Mouse (Mus musculus) heart, postnatal 4 days (tissue): Measurements from ENCODE around the gene Wnk1. TPM values are rescaled to one million over a fixed set of nuclear protein-coding genes. Genes with fewer than 3 reads are reported as not detected.
A peak's percentile ranks its signal among the peaks of the same experiment; 100 is the strongest.
"Not testable (repeated sequence)": the region's sequence is repeated elsewhere in the genome, so short reads cannot be mapped to it uniquely, and the experiment has no call there.

Experiments used
- DNase-seq: peaks from one replicate; pipeline ENCODE4 v3.0.0; 2021
- total RNA-seq, 2 experiments: library from RNA; stranded (reverse); gene quantifications; 2 replicates each; pipeline ENCODE4 v1.2.3; 2021

Wnk1 gene
- 100 to 1,000 TPM; 332 to 358 TPM for total RNA-seq

DNA sequence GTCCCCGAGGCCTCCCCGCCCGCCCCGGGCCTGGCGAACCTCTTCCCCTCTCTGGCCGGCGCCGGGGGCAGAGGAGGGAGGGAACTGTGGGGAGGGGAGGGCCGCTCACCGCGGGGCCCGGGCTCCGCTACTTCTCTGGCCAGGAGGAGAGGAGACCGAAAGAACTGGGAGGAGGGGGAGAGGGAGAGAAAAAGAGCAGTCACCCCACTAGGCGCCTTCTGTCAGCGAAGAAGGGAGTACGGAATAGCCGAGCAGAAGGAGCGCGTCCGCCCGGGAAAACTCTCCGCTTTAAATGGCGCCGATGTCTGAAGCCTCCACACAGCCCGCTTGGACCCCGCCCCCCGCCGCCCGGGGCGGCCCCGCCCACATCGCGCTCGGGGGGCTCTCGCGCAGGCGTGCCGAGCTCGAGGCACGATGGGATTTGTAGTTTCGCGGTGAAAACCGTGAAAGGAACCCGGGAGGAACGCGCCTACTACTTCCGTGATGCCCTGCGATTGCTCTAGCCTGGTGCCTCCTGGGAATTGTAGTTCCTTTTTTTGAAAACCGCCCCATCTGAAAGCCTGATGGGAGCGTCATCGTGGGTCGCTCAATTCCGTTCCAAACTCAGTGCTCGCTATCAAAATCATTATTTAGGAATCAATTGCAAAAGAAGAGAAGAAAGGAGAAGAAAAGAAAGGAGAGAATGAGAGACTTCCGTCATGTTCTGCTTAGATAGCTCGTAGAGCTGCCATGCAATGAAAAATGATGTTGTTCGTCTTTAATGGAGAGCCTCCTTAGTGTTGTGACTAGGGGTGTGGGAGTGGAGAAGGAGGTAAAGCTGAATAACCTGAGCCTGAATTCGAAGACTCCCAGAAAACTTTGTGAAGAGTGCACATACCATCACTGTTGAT is at the start of gene Wnk1:
TSS of gene Wnk1 (minus strand) at position 307 of the 890 bp plus-strand sequence.
- peak; percentile 97 for DNase-seq

DNA sequence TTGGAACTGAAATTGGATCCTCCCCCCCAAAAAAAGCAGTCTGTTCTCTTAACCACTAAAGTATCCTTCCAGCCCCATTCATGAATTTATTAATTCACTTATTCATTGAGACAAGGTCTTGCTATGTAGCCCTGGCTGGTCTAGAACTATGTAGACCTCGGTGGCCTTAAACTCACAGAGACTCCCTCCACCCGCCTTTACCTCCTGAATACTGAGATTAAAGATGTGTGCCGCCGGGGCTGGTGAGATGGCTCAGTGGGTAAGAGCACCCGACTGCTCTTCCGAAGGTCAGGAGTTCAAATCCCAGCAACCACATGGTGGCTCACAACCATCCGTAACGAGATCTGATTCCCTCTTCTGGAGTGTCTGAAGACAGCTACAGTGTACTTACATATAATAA is 48.6 kb upstream of the Wnk1 start:
- not testable (repeated sequence) for DNase-seq

DNA sequence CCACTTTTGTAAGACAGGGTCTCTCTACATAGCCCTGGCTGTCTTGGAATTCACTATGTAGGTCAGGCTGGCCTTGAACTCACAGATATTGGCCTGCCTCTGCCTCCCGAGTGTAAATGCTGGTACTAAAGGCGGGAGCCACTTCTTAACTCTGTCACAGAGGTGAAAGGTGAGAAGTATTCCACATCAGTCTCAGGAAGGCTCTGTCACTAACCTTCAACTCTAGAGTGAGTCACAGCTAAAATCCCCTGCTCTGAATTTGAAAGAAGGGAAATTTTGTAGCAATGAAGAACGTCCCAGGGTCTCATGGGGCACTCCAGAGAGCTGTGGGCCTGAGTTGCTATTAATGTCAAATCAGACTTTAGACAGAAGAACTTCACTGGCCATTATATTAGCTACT is 47.4 kb upstream of the Wnk1 start:
- no peak for DNase-seq

DNA sequence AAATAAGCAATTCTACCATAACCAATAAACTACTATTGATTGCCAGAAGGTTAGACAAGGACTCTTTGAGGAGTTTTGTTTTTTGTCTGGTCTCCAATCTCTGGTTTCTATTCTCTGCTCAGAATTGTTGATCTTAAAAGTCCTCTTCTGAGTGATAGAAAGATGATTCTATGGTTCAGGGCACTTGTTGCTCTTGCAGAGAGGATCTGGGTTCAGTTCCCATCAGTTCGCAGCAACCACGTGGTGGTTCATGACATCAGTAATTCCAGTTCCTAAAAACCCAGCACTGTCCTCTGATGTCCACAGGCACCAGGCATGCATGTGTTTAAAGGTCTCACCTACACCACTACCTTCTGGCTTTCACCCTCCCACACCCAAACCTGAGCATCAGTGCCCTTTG is 46.5 kb upstream of the Wnk1 start:
- DNase-seq = no peak

DNA sequence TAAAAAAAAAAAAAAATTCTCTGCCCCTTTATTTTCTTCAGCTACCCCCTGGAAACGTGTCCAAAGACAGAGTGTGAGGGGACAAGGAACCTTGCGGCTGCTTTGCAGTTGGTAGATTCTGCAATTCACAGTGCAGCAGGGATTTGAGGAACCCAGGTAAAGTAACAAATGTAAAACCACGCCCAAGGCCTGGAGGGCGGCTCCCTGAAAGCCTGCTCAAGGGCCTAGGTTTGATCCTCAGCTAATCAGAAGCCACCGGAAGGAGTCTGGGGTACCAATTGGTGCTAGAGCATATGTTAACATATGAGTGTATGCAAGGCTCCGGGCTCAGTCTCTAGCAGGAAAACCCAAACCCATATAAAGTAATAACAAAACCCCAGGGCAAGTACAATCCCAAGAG is 45.0 kb upstream of the Wnk1 start:
- no peak for DNase-seq

DNA sequence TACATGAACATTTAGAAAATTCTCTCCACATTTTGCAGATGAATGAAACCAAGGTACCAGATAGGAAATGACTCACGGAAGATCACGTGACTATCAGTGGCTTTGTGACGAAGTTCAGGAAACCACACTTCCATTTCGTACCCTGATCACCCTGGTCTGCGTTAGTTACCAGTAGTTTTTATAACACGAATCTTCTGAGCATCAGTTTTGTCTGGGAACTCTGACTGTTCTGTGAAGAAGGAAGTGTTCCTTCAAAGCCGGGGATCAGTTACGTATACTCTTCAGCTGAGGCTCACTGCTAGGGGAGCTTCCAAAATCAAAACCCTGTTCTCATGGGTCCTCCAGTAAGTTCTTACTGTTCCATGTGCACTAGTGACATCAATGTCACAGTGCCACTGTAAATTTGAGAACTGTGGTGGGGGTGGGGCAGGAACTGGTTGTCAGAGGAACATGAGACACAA is 44.5 kb upstream of the Wnk1 start:
- no peak for DNase-seq

DNA sequence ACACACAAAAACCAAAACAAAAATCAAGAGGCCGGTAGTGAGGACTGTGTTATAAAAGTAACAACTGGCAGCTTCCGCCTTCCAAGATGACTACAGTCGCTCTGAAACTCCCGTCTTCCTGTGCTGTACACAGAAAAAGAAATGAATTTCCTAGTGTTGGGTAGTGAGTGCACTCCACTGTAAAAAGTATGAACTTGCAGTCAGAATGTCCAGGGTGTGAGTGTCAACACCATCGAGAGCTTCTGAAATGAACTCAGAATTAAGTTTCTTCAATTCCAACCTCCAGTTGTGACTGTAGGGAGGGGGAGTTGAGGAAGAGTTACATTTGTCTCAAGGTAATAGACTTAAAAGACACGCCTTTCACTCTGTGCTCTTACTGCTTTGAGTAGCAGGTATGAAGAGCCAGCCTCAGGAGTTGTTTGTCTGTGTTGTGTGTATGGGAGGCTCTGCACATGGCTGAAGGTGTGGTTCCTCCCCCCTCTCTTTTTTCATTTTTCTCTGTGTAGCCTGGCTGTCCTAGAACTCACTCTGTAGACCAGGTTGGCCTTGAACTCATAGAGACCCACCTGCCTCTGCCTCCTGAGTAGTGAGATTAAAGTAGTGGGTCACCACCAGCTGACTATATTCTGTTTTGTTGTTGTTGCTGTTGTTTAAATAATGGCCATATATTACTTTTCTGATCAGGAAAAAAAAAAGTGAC is 43.9 kb upstream of the Wnk1 start:
- no peak for DNase-seq

DNA sequence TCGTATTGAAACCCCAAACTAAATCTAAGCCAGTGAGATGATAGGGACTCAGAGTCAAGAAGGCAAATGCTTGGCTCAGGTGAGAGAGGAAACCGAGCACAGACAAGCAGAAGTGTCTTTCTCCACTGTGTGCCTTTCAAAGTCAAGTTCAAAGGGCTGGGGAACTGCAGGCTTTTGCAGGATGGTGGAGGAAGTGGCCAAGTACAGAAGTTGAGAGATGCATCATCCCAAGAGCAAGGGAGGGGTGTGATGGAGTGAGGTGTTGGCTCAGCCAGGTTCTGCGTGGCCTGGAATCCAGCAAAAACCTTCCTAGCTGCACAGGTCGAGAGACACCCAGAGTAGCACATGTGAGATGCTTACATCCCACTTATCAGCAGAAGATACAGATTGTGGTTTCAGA is 43.0 kb upstream of the Wnk1 start:
- DNase-seq = no peak

DNA sequence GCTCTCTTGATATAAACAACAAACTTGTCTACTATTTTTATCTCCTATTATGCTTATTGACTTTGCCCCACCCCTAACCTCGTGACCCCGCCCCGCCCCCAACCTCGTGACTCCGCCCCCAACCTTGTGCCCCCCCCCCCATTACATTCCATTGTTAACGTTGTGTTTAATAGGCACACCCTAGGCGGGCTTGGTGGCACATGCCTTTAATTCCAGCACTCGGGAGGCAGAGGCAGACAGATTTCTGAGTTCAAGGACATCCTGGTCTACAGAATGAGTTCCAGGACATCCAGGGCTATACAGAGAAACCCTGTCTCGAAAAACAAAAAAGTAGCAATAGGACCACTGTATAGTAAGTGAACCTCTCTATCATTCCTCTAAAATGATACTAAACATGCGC is 41.1 kb upstream of the Wnk1 start:
- DNase-seq = no peak

DNA sequence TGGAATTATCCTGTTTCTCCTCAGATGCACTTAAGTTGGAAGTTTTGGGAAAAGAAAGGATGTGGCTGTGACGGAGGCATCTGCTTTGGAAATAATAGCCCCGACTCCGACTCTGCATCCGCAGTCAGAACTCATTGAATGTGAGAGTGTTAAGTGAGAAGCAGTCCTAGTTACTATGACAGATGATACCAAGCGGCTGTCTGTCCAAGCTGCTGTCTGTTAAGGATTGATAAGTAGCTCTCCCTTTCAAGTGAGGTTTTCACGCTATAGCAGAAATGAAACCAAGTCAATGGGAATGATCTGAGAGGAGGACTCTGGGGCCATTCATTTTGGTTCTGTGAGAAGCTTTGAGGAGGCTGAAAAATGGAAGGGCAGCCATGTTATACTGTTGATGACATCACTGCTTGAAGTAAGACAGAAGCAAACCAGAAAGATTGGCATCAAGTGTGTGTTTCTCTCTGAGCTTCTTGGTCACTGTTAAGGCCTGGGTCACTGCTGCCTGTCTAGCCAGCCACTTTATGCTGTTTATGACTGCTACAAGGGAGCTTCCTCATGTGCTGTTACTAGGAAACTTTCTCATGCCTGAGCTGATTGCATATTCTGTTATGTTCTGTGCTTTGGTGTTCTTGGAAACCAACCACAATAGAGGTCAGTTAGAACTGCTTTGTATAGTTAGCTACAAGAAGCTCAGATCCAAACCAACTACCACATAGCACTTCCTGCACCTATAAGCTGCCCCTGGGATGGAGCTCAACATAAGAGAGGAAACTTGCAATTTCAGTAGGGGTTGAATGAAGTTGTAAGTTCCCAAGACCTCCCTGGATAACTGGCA is 38.4 kb upstream of the Wnk1 start:
- no peak for DNase-seq

DNA sequence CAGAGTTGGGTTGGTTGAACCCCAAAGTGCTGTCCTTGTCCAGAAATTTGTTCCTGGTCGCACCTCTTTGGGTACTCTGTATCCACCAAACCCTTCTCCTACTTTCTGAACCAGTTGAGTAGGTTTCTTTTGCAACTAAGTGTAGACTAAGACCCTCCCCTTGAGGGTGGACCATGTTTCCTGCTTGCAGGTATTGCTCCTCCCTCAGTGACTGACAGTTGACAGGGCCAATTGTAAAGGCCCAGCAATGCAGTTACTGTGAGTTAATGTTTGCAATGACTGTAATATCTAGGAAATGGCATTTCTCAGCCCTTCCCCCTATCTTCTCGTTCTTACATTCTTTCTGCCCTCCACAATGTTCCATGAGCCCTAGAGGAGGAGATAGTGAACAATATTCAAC is 34.2 kb upstream of the Wnk1 start:
- DNase-seq = no peak

DNA sequence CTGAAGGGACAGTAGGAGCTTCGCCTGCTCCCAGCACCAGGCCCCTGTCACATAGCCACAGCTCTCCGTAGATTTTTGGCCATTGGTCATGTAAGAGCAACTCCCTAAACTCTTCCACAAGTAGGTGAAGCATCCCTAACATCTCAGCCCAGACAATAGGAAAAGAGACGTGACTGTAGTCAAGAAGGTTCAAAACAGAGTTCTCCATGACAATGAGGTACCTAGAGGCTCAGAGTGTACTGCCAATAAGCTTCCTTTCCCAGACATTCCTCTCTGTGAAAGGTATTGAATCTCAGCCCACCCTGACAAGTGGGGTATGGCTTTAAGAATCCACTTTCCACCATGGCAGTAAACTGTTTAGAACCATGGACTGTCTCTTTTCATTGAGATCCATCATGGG is 31.1 kb upstream of the Wnk1 start:
- DNase-seq = no peak

DNA sequence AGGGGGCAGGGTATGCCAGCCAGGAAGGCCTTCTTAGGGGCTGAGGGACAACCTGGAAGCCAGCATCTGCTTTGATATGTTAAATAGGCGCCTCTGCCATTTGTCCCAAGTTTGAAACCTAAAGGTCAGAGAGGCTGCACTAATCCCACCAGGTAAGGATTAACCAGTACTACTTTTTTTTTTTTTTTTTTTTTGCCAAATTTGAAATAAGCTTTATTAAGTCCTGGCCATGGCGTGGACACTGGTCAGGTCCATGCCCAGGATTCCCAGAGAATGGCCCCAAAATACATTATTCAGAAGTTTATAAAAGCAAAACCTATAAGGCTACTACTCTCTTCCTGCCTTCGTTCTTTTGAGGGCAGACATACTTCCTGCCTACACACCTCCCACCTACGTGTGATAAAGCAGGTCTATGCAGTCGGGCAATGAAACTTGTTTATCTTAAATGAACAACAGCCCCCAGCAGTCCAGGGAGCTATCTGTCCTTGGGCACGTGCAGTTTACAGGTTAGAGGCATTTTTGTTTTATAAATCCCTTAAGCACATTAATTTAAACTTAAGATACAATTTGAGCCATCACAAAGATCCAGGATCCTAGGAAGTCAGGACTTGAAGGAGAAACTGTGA is 27.2 kb upstream of the Wnk1 start:
- no peak for DNase-seq

DNA sequence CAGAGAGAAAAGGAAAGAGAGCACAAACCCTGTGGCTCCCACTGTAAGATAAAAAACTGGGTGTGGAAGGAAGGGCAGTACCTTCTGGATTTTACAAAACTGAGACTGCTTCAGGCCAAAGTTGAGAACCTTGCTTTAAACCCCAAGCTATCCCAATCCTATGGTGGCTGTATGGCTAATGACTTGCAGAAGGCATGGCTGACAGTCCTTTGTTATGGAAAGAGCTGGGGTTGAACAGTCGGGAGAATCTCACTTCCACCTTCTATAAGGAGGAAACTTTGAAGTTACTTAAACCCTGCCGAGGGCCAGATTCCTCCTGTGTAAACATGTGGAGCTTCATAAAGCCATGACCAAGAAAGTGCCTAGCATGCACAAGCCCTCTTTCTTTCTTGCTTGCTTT is 26.2 kb upstream of the Wnk1 start:
- no peak for DNase-seq

DNA sequence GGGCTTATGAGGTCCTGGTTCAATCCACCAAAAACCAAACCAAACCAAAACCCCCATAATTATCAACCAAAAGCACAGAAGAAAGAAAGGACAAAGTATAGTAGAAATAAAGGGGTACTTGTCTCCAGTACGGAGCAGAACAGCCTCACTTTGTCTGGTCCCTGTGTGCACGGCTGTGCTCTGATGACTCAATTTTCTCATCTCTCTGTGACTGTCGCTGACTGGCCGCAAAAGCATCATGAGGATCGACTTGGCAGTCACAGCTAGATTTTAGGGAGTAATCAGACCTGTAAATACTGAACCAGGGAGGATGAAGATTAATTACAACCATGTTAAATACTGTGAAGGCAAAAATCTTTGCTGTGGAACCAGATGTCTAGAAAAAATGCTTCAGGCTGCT is 24.5 kb upstream of the Wnk1 start:
- DNase-seq = no peak

DNA sequence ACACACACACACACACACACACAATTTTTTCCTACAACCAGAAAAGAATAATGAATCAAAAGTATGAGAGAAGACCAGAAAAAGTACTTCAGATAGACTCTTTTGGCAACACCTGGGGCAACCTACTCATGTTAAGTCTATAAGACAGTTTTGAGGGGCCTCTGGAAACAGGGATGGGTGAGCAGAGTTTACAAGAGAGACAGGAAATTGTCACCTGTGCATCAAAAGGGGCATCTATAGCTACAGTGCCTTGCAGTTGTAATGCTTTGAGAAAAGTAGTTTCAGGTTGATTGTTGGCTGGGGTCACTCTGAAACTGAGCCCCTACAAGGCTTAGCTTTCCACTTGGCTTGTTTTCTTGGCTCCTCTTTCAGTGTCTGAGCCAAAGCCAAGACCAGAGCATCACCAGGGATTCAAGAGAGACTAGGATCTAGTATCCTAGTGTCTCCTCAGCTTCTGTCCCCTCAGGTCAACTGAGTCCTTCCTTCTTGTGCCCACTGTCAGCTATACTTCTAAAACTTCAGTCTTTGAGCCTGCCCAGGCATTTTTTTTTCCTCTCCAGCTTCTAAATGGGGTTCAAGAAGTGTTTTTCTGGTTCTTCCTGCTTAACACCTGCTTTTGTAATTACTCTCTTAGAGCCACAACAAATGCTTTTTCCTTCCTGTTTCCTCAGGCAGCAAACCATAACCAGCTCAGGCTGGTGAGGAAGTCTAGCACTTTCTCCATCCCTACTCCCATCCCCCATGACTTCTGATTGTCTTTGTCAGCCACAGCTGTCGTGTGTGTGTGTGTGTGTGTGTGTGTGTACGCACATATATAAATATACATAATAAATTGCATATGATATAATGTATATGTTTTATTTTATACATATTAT is 17.4 kb upstream of the Wnk1 start:
- no peak for DNase-seq

DNA sequence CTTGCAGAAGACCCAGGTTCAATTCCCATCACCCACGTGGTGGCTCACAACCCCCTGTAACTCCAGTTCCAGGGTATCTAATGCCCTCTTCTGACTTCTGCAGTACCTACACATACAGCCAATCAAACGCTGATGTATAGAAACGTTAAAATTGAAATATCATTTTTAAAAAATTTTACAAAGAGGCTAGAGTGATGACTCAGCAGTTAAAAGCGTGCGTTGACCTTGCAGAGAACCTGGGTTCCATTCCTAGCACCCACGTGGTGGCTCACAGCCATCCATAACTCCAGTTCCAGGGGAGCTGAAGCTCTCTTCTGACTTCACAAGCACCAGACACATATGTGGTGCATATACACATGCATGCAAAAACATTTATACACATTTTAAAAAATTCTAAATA is 15.9 kb upstream of the Wnk1 start:
- no peak for DNase-seq

DNA sequence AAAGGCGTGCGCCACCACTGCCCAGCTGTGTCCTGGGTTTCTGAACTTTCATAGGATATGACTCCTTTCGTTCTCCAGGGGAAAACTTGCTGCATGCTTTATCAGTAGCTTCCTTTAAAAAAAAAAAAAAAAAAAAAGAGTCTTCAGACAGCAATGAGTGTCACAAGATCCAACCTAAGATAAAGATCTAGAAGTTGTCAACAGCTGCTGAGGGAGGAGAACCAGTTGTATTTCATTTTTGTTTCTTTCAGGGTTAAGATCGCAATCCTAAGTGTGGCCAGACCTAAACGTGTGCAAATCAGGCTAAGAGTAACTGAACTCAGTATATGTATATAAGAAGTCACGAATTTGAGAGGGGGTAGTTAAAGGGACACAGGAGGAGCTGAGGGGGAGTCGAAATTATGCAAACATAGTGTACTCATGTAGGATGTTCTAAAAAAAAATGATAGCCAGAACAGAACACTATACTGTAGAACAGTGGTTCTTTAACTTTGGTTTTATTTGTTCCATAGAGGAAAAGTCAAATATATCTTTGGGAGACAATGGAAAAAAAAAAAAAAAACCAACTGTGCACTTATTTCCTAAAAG is 9.3 kb upstream of the Wnk1 start:
- DNase-seq = no peak

DNA sequence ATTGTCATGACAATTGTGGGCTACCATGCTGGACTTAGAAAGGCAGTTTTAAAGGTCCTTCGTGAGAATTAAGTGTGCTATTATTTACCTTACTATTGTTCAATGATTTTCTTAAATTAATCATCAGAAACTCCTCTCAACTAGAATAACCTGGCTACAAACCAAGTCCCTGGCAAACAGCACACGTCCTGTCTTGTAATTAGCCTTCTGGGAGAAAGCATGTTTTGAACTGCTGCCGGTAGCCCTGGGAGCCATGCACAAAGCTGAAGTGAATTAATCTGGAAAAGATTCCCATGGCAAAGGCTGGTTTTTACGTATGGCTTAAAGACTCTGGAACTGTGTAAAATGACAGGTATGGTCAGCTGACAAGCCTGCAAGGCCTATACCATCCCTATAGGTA is 6.9 kb upstream of the Wnk1 start:
- no peak for DNase-seq

DNA sequence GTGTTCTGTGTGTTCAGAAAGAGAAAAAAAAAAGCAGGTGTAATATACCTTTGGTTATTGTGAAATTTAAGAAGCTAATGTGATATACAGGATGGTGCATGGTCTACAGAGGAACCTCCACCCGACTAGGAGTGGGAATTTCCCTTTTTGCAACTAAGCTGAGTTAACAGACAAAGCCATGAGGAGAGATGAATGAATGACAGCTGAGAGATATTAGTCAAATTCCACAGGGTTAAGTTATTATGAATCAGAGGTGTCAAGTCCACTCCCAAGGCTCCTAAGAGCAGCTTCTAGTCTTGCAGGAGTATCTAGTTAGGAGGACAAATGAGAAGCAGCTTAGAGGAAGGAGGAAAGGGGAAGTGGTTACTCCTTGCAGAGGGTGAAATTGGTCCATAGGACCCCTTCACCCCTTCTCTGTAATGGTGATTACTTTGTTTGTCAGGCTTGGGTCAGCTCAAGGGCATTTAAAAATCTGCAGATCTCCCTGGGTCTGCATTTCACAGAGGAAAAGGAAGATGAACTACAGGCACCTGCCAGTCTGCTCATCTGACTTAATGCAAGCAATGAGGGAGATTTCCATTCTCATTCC is 4.3 kb upstream of the Wnk1 start:
- no peak for DNase-seq

DNA sequence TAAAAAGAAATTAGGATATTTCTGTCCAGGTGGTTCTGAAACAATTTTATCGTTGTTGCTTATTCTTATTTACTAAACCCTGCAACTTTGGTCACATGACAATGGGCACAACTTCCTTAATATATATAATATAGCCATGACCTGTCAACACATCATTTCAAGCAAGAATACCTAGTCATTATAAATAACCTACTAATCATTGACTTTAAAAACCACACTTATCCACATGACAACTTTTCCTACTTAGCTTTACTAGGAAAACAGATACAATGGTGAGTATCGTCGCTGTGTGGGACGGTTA is 2.0 kb upstream of the Wnk1 start:
- no peak for DNase-seq
